Mouse (Mus musculus): ENCODE data around the gene Espnl.

DNA sequence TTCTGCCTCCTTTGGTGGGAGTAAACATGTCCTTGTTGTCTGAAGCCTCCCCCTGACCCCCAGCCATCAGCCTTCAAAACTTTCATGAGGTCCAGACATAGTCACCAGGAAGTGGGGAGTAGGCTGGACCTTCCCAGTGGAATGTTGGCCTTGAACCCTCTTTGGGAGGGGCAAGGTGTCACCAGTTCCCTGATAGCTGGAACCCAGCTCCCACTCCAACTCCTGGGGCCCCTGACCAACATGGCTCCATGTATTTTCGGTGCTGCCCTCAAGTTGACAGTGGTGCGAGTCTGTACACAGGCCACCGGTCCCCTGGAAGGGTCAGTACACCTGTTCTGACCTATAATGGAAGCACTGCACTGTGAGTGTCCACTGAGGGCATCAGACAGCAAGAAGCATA, 45.4 kb downstream of the Espnl start:
- no peak for TF ChIP-seq CTCF (IDR thresholded peaks at IDR 0.05; ENCODE audit: insufficient read depth, low read depth, low read length)
- no peak for TF ChIP-seq POLR2A (IDR thresholded peaks at IDR 0.05; ENCODE audit: insufficient read depth, low read depth, low read length)
